Mouse (Mus musculus) cerebellum, adult 9-11 months (tissue): ENCODE measurements around the gene Mdga1.

Experiments used
- DNase-seq: peaks from one replicate; pipeline ENCODE4 v3.0.0; 2022

Gene Mdga1

GRCm38 (mm10) chr17:29918791-29919551, 50.9 kb downstream of the Mdga1 start:
- DNase-seq: no peak

GRCm38 (mm10) chr17:29916968-29917367, 52.9 kb downstream of the Mdga1 start:
- DNase-seq: no peak

GRCm38 (mm10) chr17:29915820-29916219, 54.1 kb downstream of the Mdga1 start:
- no peak for DNase-seq

- no peak for DNase-seq
Observed at GRCm38 (mm10) chr17:29913301-29913965, 56.5 kb downstream of the Mdga1 start.

DNA sequence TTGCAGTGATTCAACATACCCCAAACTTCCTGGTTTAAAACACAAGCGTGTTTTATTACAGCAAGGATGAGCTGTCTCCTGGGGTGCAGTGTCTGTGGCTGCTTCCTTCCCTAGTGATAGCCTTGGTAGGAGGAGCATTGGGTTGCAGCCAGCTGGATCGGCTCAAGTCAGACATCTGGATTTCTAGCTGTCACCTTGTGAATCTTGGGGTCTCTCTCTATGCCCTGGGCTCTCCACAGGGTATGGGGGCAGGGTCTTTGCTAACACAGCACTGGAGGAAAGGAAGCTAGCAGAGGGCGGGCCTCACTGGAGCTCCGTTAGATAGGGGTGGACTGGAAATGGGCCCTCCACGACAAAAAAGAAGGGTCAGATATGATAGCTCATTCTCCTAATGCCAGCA, 57.2 kb downstream of the Mdga1 start:
- no peak for DNase-seq

- no peak for DNase-seq
Observed at GRCm38 (mm10) chr17:29909031-29909430, 60.9 kb downstream of the Mdga1 start.

DNA sequence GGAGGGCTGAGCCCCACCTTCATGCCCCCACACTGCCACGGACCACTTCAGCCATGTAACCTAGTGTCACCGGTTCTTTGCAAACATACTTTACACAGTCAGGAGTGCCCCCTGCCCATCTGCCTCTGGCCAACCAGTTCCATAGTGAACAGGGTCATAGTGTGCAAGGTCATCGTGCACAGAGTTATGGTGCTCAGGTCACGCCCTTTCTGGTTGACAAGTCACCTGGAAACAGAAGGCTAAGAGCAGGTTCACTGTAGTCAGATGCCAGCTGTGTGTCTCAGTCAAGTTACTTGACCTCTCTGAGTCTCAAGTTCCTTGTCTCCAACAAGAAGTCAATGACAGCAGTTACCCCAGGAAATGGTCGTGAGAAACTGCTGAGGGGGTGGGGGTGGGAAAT, 65.2 kb downstream of the Mdga1 start:
- DNase-seq: no peak

GRCm38 (mm10) chr17:29902406-29903155, 67.3 kb downstream of the Mdga1 start:
- no peak for DNase-seq

DNA sequence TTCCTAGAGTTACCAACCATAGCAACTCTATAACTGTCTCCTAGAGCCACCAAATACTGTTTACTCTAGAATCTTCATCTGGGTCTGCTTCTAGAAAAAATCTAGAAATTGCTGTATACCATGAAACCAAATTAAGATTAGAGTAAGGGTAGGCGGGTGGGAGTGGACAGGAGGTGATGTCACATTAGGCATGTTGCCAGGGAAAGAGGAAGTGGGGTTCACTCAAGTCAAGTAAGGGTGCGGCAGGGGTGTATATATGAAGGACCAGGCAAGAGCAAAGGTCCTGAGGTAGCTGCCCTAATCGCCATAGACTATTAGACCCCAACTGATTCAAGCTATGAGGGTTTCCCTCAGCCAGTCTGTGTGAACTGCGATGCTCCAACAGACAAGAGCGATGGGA, 69.6 kb downstream of the Mdga1 start:
- DNase-seq: no peak

- no peak for DNase-seq
Observed at GRCm38 (mm10) chr17:29896181-29897054, 73.5 kb downstream of the Mdga1 start.

GRCm38 (mm10) chr17:29895566-29895965, 74.3 kb downstream of the Mdga1 start:
- DNase-seq: no peak

GRCm38 (mm10) chr17:29894965-29895364, 74.9 kb downstream of the Mdga1 start:
- no peak for DNase-seq

GRCm38 (mm10) chr17:29890451-29891110, 79.3 kb downstream of the Mdga1 start:
- no peak for DNase-seq

DNA sequence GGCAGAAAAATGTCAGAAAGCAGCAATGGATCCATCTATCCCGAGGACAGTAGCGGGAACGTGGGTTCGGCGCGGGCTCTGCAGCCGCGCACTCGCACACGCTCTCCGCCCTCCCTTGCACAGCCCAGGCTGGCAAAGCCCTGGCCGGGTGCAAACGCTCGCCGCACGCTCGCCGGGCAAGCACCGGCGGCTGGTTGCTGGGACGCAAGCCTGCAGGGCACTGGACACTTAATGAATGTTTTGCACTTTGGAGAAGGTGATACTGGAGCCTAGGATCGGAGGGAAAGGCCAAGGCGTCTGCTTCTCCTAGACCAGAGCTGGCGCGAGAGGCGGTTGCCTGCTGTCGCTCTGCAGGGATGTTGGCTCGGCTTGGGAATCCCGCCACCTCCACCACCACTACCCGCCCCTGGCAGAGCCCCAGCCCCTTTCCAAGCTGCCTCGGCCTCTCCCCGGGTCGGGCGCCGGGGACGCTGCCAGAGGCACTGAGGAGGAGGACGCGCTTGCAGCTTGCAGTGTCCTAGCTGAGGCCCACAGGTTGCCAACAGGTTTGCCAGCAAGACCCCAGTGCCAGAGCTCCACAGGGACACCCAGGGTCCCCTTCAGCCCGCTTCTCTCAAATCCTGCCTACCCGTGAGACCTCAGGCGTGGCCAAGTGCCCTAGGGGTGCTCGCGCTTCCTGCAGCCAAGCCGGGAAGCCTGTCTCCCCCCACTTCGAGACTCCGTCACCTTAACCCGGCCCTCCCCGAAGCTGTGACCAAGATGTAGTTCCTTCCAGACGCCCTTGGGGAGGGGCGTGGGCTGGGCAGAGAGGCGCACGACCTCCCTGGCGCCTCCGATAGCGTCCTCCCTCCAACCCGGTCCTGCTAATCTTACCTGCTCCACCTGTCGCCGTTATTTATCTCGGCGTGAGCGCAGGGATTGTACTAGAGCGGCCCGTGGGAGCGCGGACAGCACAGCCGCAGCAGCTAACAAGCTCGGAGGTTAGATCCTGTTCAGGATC, 80.6 kb downstream of the Mdga1 start:
- peak; percentile 86 for DNase-seq

GRCm38 (mm10) chr17:29887881-29888826, 81.7 kb downstream of the Mdga1 start:
- peak; percentile 67 for DNase-seq

DNA sequence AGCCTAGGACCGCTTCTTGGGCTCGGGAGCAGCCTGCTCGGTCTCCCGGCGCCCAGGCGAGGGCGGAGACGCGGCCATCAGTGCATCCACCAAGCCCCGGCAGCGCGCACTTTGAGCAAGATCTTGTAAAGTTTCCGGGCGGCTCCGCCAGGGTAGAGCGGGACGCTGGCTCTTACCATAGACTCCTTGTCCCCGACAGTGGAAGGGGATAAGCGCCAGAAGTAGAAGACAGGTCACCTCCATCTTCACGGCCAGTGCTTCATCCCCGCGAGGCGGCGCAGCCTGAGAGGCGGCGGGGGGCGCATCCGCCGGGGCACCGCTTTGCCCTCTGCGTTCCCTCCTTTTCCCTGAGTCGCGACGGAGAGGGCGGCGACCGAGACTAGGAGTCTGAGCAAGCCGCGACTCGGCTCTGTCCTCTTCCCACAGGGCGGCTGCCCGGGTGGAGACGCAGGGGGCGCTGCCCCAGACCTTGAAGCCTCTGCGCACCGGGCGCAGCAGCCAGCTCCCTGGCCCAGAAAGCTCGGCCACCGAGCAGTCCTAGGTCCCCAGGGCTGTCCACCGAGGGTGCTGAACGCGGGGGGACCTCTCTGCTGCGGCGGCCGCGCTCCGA, 82.5 kb downstream of the Mdga1 start:
- DNase-seq: peak; percentile 46

DNA sequence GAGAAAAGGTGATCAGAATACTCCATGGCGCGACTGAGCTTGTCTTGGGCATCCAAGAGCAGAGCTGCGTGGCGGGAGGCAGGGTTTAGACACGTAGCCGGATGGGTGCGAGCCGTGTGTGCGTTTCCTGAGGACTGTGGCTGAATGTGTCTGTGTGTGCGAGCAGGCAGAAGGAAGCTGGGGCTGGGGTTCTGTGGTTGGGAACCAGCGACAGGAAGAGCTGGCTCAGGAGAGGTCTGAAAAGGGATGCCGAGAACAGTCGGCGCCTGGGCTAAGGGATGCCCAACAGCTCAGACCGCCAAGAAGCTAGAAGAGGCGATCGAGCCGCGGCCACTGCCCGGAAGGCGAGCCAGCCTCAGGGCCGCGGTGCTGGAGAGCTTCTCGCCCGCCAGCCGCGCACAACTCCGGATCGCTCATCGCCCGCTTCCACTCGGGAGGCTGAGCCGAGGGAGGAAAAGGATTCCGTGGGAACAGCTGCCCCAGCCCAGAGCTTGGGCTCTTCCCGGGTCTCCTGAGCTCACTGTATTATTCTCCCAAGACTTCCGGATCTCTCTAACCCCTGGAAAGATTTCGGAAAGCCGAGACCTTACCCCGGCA, 83.1 kb downstream of the Mdga1 start:
- DNase-seq: no peak

- peak; percentile 60 for DNase-seq
Observed at GRCm38 (mm10) chr17:29886061-29886460, 83.8 kb downstream of the Mdga1 start.

DNA sequence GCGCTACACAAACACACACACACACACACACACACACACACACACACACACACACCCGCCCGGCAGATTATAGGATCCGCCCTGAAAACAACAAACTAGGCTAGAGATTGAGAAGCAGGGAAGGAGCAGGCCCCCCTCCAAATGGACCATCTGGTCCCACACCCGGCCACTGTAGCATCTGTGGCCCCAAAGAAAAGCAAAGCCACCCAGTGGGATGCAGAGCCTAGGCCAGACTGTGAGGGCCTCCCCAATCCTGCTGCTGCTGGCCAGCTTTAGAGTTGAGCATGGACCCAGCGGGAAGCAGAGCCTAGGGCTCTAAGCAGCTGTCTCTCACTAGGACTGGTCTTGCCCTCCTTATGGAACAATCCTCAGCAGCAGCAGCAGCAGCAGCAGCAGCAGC, 85.3 kb downstream of the Mdga1 start:
- DNase-seq: peak; percentile 60
